Mouse (Mus musculus): ENCODE measurements at regions not wholly inside any gene's neighbourhood (a gene's known extent, or its start where the extent isn't known, plus 50 kb on each side); places are given as distances from the start of the nearest gene placed in this dataset.

DNA sequence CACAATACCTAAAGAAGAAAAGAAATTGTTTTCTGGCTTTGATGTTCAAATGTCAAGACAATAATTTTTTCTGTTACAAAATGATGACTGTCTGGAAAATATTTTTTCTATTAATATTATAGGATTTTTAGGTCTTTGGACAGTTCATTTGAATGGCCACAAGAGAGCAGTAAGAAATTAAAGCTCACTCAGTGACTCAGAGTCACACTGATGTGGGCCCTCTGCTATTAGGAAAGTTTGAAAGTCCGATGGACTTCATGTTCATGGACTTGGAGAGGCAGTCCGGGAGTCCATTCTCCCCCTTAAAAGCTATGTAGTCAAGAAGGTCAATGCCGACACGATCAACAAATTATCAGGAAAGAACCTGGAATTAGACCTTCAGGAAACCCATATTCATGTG lies 657.0 kb downstream of the Mecom start:
- ATAC-seq (replicated peaks in 1 of 2; ENCODE audit: insufficient read depth in 1 of 2, low FRiP score in 2 of 2, low TSS enrichment in 1 of 2, low read depth in 1 of 2, poor library complexity in 2 of 2, severe bottlenecking in 2 of 2), result no peak; a peak in 1 of 4 replicates

DNA sequence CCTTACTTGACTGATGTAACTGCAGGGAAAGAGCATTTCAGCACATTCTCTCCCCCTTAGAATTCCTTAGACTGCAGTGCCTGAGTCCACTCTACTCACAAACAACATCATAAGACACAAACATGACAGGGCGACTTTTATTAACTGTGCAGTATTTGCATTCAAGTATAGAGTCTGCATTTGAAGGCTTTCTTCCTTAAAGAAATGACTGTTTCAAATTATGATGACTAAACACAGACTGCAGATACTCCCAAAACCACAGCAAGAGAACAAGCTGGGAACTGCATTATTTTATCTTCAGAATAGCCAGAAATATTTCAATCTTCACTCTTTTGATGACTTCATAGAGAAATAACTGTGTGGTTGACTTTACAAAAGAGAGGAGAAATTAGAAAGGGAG lies 657.5 kb downstream of the Mecom start:
- ATAC-seq (replicated peaks in 1 of 2; ENCODE audit: insufficient read depth in 1 of 2, low FRiP score in 2 of 2, low TSS enrichment in 1 of 2, low read depth in 1 of 2, poor library complexity in 2 of 2, severe bottlenecking in 2 of 2), result no peak

DNA sequence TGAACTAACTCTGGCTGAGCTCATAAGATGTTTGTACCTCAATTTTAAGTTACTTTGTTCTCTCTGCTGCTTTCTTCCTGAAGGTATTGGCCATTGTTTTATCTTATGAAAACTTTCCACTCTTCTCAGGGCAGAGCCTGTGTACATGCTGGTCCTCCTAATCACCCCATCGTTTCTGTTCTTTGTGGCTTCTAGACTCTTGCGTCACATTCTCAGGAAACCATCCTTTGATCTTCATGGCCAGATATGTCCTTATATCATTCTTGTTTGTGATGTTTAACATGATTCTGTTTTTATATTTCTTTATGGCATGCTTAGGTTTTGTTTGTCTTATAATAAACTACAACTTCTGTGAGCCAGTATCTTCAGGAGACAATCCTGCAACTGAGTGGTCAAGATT lies 658.2 kb downstream of the Mecom start:
- no peak for ATAC-seq (replicated peaks in 1 of 2; ENCODE audit: insufficient read depth in 1 of 2, low FRiP score in 2 of 2, low TSS enrichment in 1 of 2, low read depth in 1 of 2, poor library complexity in 2 of 2, severe bottlenecking in 2 of 2)

DNA sequence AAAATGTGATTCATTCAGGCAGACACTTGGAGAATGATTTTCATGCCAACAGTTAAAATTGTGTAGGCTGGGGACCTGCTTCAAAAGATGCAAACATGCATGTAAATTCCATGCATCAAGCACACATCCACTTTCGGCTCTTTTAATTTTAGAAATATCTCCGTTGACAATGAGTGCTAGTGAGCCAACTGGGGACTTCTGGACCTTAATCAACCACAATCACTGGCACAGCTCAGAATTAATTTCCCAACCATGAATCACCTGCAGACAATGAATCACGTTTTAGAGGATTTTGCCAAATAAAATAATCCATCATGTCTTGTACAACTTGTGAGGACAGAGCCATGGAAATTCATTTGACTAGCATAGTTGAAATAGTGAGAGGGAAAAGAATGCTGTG lies 667.8 kb downstream of the Mecom start:
- ATAC-seq (replicated peaks in 1 of 2; ENCODE audit: insufficient read depth in 1 of 2, low FRiP score in 2 of 2, low TSS enrichment in 1 of 2, low read depth in 1 of 2, poor library complexity in 2 of 2, severe bottlenecking in 2 of 2), result no peak

DNA sequence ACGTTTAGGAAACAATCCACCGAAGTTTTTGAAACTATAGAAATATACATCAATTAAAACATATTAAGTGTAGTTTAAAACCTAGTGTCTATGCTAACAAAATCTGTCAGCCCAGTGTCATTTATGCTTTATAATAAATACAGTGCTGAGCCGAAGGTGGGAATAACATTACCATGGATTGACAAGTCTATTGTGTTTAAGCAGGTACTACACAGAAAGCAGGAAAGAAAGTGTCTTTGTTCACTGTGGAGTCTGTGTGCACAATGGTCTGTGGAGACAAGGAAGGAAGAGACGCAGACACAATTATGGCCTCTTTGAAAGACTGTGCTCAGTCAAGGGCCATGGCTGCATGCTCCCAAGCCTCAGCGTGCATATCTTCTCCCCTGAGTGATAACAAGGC lies 672.0 kb downstream of the Mecom start:
- ATAC-seq (replicated peaks in 1 of 2; ENCODE audit: insufficient read depth in 1 of 2, low FRiP score in 2 of 2, low TSS enrichment in 1 of 2, low read depth in 1 of 2, poor library complexity in 2 of 2, severe bottlenecking in 2 of 2), result no peak

DNA sequence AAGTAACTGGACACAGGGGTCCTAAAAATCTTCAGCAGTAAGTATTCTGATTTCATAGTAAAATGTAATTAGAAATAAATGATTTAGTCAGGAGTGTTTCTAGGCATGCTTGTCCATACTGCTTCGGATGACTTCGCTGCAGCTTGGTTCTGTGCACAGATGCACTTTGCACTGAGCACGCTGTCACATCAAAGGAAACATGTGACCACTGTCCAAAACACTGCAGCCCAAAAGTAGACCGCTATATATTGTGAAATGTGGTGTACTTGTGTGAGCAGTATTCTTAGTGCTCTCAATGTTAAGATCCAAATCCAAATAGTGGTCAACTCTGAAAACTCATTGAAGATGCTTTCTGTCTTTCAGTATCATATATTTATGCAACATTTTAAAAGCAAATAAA lies 685.4 kb downstream of the Mecom start:
- no peak for ATAC-seq (replicated peaks in 1 of 2; ENCODE audit: insufficient read depth in 1 of 2, low FRiP score in 2 of 2, low TSS enrichment in 1 of 2, low read depth in 1 of 2, poor library complexity in 2 of 2, severe bottlenecking in 2 of 2)

DNA sequence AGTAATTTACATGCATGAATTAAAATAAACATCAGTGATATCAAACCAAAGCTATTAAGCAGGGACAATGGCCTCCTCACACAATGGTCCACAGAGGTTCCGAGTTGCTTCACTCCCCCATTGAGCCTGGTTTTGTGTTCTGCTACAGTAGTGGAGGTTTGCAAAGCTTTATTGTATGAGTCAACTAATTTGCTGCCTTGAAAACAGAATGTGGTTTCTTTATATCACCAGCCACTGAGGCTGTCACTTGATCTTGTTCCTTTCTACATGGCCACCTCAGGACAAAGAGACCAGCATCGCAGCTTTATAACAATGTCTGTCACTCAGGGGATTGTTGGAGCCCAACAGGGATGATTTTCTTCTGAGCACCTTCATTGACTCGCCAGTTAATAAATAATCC lies 695.3 kb downstream of the Mecom start:
- no peak for ATAC-seq (replicated peaks in 1 of 2; ENCODE audit: insufficient read depth in 1 of 2, low FRiP score in 2 of 2, low TSS enrichment in 1 of 2, low read depth in 1 of 2, poor library complexity in 2 of 2, severe bottlenecking in 2 of 2)

DNA sequence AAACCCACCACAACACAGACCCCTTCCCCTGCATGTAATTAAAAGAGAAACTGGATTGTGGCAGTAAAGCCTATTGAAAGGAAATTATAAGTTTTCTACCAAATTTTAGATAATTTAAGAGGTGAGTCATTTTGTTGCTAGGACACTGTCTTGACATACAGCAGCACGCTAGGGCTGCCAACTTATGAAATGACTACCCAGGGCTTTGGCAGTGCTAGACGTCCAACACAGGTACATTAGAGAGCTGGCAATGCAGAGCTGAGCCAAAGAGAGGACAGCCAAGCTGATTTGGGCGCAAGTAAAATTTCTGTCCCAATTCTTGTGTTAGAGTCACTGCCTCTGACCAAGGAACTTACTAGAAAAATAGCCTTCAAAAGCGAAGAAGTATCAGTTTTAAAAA lies 712.4 kb downstream of the Mecom start:
- no peak for ATAC-seq (replicated peaks in 1 of 2; ENCODE audit: insufficient read depth in 1 of 2, low FRiP score in 2 of 2, low TSS enrichment in 1 of 2, low read depth in 1 of 2, poor library complexity in 2 of 2, severe bottlenecking in 2 of 2)

DNA sequence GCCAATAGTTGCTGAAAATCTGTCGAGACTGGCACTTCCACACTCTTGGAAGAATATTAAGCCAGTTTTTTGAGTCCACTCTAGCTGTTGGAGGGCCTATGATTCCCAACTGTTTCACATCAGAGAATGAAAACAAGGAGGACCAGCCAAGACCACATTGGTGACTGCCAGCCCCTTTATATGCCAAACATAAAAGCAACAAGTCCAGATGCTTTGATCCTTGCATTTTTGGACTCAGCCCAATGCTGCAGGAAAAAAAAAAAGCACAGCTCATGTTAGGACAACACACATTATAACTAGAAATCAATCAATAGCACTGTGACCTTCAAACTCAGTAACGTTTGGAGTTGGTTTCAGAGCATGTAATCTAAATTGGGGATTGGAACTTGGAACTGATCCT lies 712.9 kb downstream of the Mecom start:
- ATAC-seq (replicated peaks in 1 of 2; ENCODE audit: insufficient read depth in 1 of 2, low FRiP score in 2 of 2, low TSS enrichment in 1 of 2, low read depth in 1 of 2, poor library complexity in 2 of 2, severe bottlenecking in 2 of 2), result no peak

DNA sequence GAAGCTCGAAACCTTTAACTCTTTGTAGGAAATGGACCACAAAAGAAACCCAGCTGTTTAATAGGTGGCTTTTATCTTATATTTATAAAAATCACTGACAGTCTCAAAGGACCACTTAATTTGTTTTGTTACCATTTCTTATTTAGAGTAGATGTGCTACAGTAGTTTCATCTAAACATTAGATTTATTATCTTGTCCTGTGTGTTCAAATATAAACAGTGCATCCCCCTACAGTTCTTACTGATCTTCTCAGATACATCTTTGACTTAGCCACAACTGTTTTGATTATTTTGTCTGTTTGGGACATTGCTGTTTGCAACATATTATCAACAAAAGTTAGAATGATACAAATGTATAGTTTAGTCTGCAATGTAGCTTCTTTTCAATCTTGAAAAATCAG lies 716.5 kb downstream of the Mecom start:
- no peak for ATAC-seq (replicated peaks in 1 of 2; ENCODE audit: insufficient read depth in 1 of 2, low FRiP score in 2 of 2, low TSS enrichment in 1 of 2, low read depth in 1 of 2, poor library complexity in 2 of 2, severe bottlenecking in 2 of 2)

DNA sequence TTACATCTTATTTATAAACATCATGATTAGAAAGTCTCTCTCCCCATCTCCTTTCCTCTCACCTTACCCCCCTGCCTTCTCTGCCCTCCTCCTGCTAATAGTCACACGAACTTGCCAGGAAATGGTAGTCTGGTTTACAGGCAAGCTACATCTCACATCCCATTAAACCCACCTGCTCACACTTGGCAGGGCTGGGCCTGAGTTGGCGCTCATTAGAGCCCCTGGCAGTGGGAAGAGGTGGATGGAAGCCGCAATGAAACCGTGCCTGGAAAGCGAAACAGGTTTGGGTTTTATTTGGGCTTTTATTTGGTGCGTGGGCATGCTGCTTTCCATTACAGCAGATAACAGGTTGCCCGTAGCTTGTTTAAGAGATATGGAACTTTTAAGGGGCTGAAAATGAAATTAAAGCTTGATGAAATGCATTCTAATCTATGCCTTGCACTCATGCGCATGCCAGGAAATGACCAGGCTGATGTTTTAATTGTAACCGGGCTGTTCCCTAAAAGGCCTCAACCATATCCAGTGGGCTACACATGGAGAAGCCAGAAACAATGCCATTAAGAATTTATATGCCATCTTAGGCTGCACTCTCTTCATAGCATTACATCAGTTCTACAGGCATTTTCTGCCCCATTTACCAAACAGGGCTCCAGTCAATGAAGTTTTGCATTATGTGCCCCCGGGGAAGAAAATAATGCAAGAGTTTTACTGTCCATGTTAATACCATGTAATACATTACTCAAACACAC lies 725.0 kb downstream of the Mecom start:
- ATAC-seq (replicated peaks in 1 of 2; ENCODE audit: insufficient read depth in 1 of 2, low FRiP score in 2 of 2, low TSS enrichment in 1 of 2, low read depth in 1 of 2, poor library complexity in 2 of 2, severe bottlenecking in 2 of 2), result no peak

DNA sequence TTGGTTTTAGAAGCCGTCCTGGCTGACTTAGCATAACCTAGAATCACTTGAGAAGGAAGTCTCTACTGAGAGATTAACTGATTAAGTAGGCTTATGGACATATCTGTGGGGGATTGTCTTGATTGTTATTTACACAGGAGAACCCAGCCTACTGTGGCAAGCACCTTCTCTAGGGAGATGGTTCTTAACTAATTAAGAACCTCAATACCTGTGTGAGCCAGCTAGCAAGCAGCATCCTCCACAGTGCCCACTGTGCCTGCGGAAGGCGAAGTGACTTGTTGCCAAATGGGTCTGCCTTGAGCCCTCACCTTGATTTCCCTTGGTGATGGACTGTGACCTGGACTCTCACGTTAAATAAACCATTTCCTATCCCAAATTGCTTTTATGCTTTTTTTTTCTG lies 730.8 kb downstream of the Mecom start:
- no peak for ATAC-seq (replicated peaks in 1 of 2; ENCODE audit: insufficient read depth in 1 of 2, low FRiP score in 2 of 2, low TSS enrichment in 1 of 2, low read depth in 1 of 2, poor library complexity in 2 of 2, severe bottlenecking in 2 of 2)

DNA sequence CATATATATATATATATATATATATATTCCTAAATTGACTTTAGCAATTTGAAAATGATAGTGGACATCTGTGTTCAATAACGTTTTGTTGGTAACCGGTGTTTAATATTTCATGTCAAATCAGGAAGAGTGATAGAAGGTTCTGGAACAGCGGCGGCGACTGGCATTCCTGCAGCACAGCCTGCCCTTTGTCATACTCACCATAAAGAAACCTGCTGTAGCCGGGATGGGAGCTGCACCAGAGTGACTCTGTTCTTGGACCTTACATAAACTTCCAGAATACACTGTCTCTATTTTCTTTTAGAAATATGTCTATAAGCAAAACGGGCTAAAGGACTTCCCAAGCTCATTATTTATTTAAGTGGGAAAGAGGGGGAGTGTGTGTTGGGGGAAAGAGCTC lies 731.5 kb downstream of the Egfem1 start:
- ATAC-seq (replicated peaks in 1 of 2; ENCODE audit: insufficient read depth in 1 of 2, low FRiP score in 2 of 2, low TSS enrichment in 1 of 2, low read depth in 1 of 2, poor library complexity in 2 of 2, severe bottlenecking in 2 of 2), result no peak

DNA sequence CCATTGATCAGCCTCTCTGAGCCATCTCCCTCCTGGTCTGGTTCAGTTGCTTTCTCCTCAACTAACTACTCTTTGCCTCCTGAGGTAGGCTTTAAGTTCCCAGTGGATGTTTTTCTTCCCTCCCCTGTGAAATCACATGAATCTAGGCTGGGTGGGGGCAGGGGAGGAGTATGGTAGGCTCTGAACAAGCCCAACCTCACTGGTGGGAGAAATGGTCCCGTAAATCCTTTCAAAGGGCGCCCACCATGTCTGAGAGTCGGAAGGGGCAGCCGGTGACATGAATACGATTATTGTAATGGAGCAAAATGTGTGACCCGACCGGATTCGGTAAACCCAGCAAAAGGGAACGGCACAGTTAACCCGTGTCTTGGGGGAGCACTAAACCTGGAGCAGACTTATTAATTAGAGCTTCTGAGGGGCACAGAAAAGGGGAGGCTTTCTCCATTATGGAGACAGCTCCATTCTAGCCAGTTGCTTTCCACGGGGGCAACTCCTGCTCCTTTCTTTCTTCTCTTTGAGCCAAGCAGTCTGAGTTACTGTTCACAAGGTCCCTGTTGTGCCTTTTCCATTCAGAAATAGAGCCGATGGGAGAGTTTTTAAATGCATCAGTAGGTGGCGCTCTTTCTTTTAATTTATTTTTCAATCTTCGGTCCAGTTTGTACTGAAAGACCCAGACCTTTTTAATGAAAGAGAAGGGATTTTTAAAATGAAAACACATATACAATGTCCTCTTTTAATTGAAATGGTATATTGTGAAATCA lies 730.8 kb downstream of the Egfem1 start:
- peak in 1 of 2 experiments; percentile 32; a peak in 1 of 4 replicates for ATAC-seq (replicated peaks in 1 of 2; ENCODE audit: insufficient read depth in 1 of 2, low FRiP score in 2 of 2, low TSS enrichment in 1 of 2, low read depth in 1 of 2, poor library complexity in 2 of 2, severe bottlenecking in 2 of 2)

DNA sequence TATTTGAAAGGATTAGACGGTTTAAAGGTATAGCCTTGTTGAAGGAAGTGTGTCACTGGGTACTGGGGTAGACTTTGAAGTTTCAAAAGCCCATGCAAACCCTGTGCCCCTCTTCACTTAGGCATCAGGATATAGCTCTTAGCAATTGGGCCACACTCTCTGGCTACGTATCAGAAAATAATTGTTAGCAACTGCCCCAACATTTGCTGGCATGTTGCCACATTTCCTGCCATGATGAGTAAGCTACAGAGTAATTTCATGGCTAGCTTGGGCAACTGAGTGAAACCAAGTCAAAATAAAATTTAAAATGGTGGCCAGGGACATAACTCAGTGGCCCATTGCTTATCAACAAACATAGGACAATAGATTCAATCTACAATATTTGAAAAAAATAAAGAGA lies 724.2 kb downstream of the Egfem1 start:
- ATAC-seq (replicated peaks in 1 of 2; ENCODE audit: insufficient read depth in 1 of 2, low FRiP score in 2 of 2, low TSS enrichment in 1 of 2, low read depth in 1 of 2, poor library complexity in 2 of 2, severe bottlenecking in 2 of 2), result no peak

DNA sequence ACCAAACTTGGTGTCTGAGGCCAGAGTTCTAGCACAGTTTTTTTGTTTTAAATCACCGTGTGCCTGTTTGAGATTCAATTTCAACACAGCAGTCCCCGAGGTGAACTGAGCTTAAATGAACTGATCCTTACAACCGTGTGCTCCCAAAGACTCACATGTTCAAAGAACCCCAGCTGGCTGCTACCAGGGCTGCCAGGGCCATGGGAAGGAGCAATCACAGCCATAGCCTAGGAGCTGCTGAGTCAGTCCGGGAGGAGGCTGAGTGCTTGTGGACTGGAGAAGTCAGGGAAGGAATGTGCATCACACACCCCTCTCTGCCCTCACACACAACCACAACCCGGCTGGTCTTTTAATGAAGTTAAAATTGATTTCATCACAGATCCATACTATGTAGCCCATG lies 721.6 kb downstream of the Egfem1 start:
- no peak for ATAC-seq (replicated peaks in 1 of 2; ENCODE audit: insufficient read depth in 1 of 2, low FRiP score in 2 of 2, low TSS enrichment in 1 of 2, low read depth in 1 of 2, poor library complexity in 2 of 2, severe bottlenecking in 2 of 2)

DNA sequence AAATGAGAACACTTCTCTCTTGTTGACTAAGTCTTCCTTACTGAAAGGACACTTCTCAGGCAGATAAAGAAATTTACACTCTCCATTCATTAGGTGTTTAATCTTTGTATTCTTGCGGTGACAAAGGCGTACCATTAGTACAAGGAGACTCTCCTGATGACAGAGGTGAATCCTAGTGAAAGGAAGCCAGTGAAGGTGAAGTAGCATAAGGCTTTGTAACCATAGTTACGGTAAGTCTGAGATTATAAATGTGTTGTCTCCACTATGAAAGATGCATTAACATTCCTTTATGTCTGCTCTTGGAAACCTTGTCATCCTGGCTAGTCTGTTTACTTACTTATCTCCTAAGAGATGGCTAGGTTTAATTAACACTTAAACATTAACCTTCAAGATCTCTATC lies 719.3 kb downstream of the Egfem1 start:
- ATAC-seq (replicated peaks in 1 of 2; ENCODE audit: insufficient read depth in 1 of 2, low FRiP score in 2 of 2, low TSS enrichment in 1 of 2, low read depth in 1 of 2, poor library complexity in 2 of 2, severe bottlenecking in 2 of 2), result no peak

DNA sequence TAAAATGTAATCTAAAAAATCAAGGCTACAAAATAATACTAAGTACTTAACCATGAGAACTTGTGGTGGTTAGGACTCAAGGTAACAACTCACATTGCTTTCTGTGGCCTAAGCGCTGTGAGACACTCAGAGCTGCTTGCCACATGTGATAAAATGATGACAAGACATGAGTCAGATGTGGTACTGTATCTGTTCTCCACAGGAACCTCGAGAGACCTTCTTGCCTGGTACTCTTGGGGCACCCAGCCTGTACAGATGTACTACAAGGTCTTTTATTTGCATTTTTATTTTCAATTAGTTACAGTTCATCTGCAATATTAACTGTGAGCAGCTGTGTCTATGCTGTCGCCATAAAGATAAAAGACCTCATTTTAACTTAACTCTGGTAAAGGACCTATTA lies 692.5 kb downstream of the Egfem1 start:
- no peak for ATAC-seq (replicated peaks in 1 of 2; ENCODE audit: insufficient read depth in 1 of 2, low FRiP score in 2 of 2, low TSS enrichment in 1 of 2, low read depth in 1 of 2, poor library complexity in 2 of 2, severe bottlenecking in 2 of 2)

DNA sequence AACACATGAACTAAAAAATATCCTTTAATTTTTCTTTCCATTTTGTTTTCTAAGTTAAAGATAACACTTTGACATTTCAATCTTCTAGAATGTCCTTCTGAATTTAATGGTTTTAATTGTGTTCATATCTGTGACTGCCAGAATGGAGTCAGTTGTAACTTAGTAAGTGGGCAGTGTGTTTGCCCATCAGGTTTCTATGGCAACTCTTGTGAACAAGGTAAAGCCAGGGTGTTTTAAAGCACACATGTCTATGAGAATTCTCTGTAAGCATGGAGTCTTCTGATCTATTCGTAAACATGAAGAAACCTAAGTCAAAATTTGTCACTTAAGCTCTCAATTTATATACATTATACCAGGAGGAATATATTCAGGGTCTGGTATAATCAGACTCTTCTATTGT lies 689.4 kb downstream of the Egfem1 start:
- no peak for ATAC-seq (replicated peaks in 1 of 2; ENCODE audit: insufficient read depth in 1 of 2, low FRiP score in 2 of 2, low TSS enrichment in 1 of 2, low read depth in 1 of 2, poor library complexity in 2 of 2, severe bottlenecking in 2 of 2)
